Mouse (Mus musculus) liver, postnatal 0 days (tissue): Measurements from ENCODE around the gene Mxd3.

Experiments used
- CTCF ChIP-seq: sonication (generic); IDR thresholded peaks from 2 replicates; pipeline ENCODE4 v1.5.1; 2016; ENCODE audit warnings: antibody characterized with exemption, low read depth
- EP300 ChIP-seq: IDR thresholded peaks from 2 replicates; pipeline ENCODE4 v1.6.1; 2016; ENCODE audit warnings: antibody characterized with exemption, low read depth, mild to moderate bottlenecking

- TF ChIP-seq CTCF (no peak), EP300 (no peak)
Measured at GRCm38 (mm10) chr13:55339259-55339658, 9.6 kb upstream of the Mxd3 start.
